Mouse (Mus musculus) limb, embryonic 12.5 days (tissue): ENCODE measurements around the gene Zcchc4. TPM values are rescaled to one million over a fixed set of nuclear protein-coding genes. Genes with fewer than 3 reads are reported as not detected.

Experiments
- ATAC-seq: fragments of 200-750 bp; cut with Nextera tagmentation; 2 replicates; pipeline ENCODE4 v1.8.0; 2017; ENCODE audit warnings: low read depth, moderate TSS enrichment; ENCODE audit not compliant: insufficient number of reproducible peaks, insufficient read depth, low FRiP score, low TSS enrichment
- H3K27ac ChIP-seq: fragments of 300-500 bp; sonication (generic); 2 replicates; pipeline ENCODE4 v1.5.1; 2016; ENCODE audit warnings: mild to moderate bottlenecking, moderate library complexity
- H3K27me3 ChIP-seq: fragments of 300-500 bp; sonication (generic); 2 replicates; pipeline ENCODE4 v1.6.1; 2016; ENCODE audit warnings: mild to moderate bottlenecking, moderate library complexity
- H3K36me3 ChIP-seq: fragments of 300-500 bp; sonication (generic); 2 replicates; pipeline ENCODE4 v1.6.1; 2016; ENCODE audit warnings: mild to moderate bottlenecking, moderate library complexity
- H3K4me1 ChIP-seq: fragments of 300-500 bp; sonication (generic); replicated peaks from 2 replicates; pipeline ENCODE4 v1.6.1; 2016
- H3K4me2 ChIP-seq: fragments of 300-500 bp; sonication (generic); 2 replicates; pipeline ENCODE4 v1.6.1; 2016; ENCODE audit warnings: mild to moderate bottlenecking, moderate library complexity
- H3K4me3 ChIP-seq: fragments of 300-500 bp; sonication (generic); replicated peaks from 2 replicates; pipeline ENCODE4 v1.5.1; 2016; ENCODE audit warnings: mild to moderate bottlenecking
- H3K9ac ChIP-seq: fragments of 300-500 bp; sonication (generic); replicated peaks from 2 replicates; pipeline ENCODE4 v1.6.1; 2016; ENCODE audit warnings: mild to moderate bottlenecking, moderate library complexity
- H3K9me3 ChIP-seq: fragments of 300-500 bp; sonication (generic); 2 replicates; pipeline ENCODE4 v1.6.1; 2016; ENCODE audit warnings: mild to moderate bottlenecking, moderate library complexity
- WGBS: fragments of 180-500 bp; shearing (Covaris S2); methylation state at CpG from one replicate; pipeline ENCODE4 v1.1.7; 2016; 5-methylcytosine and 5-hydroxymethylcytosine counted together
- polyA plus RNA-seq: library from polyadenylated mRNA; unstranded; fragments of >200 nt; fragmentation: Nextera tagmentation; extraction: Ambion mirVana; gene quantifications from 2 replicates; pipeline ENCODE4 v1.2.1, GENCODE M21; 2016

The Zcchc4 gene
- polyA plus RNA-seq, 1 experiment from 2014 or later: 25.6 TPM

GRCm38 (mm10) chr5:52833761-52834274 lies 58.6 kb downstream of the Zcchc4 start, which contains the start of gene Anapc4:
Gene Anapc4, plus strand, starts transcription at chr5:52834012.
- H3K27ac ChIP-seq: peak within 1 kb of the TSS; percentile 91
- ATAC-seq: peak; percentile 100
- H3K4me2 ChIP-seq: peak within 1 kb of the TSS; percentile 79
- peaks cover 5% of the 10 kb centered on the region; the same call in 1 of the 2 replicates for H3K9me3 ChIP-seq
- peak within 1 kb of the TSS; percentile 77 for H3K4me3 ChIP-seq
- peaks cover 29% of the 10 kb centered on the region for H3K36me3 ChIP-seq
- H3K9ac ChIP-seq: peak within 1 kb of the TSS; percentile 90
- WGBS: under 1% methylated on average over 50 of the region's 50 CpGs
- no peaks in the 10 kb centered on the region for H3K27me3 ChIP-seq
- peaks cover 17% of the 10 kb centered on the region for H3K4me1 ChIP-seq

GRCm38 (mm10) chr5:52834386-52834785 lies 59.2 kb downstream of the Zcchc4 start:
- ATAC-seq: no peak
- H3K4me1 ChIP-seq: peaks cover 17% of the 10 kb centered on the region
- peak overlapping the region; percentile 77 for H3K4me3 ChIP-seq
- peak overlapping the region; percentile 91 for H3K27ac ChIP-seq
- WGBS: 12% methylated on average over 8 of the region's 8 CpGs
- H3K9ac ChIP-seq: peak overlapping the region; percentile 90
- peak overlapping the region; percentile 79 for H3K4me2 ChIP-seq
- peaks cover 35% of the 10 kb centered on the region for H3K36me3 ChIP-seq
- no peaks in the 10 kb centered on the region for H3K27me3 ChIP-seq
- peaks cover 5% of the 10 kb centered on the region; the same call in 1 of the 2 replicates for H3K9me3 ChIP-seq

GRCm38 (mm10) chr5:52844319-52844718 lies 69.1 kb downstream of the Zcchc4 start:
- WGBS: 95% methylated on average over 7 of the region's 7 CpGs
- no peak overlapping the region for H3K4me3 ChIP-seq
- no peak for ATAC-seq
- peaks cover 87% of the 10 kb centered on the region for H3K36me3 ChIP-seq
- no peak overlapping the region for H3K27ac ChIP-seq
- H3K27me3 ChIP-seq: no peaks in the 10 kb centered on the region
- H3K9ac ChIP-seq: no peak overlapping the region
- no peaks in the 10 kb centered on the region for H3K4me1 ChIP-seq
- H3K9me3 ChIP-seq: no peaks in the 10 kb centered on the region
- no peak overlapping the region for H3K4me2 ChIP-seq

- Histone ChIP-seq H3K27ac (no peak overlapping the region), H3K9ac (no peak overlapping the region), H3K4me3 (no peak overlapping the region), H3K9me3 (no peaks in the 10 kb centered on the region), H3K36me3 (peaks cover 80% of the 10 kb centered on the region), H3K27me3 (no peaks in the 10 kb centered on the region), H3K4me1 (no peaks in the 10 kb centered on the region), H3K4me2 (no peak overlapping the region)
- 83% methylated on average over 5 of the region's 5 CpGs for WGBS
- ATAC-seq: no peak
Measured at GRCm38 (mm10) chr5:52855727-52856126, 80.5 kb downstream of the Zcchc4 start.

- Histone ChIP-seq H3K4me2 (no peak overlapping the region), H3K27ac (no peak overlapping the region), H3K9ac (no peak overlapping the region), H3K27me3 (no peaks in the 10 kb centered on the region), H3K4me1 (peaks cover 2% of the 10 kb centered on the region; the same call in 1 of the 2 replicates), H3K36me3 (peaks cover 89% of the 10 kb centered on the region), H3K4me3 (no peak overlapping the region), H3K9me3 (no peaks in the 10 kb centered on the region)
- ATAC-seq: no peak
- WGBS: 92% methylated on average over 8 of the region's 8 CpGs
Measured at GRCm38 (mm10) chr5:52864446-52864845, 89.2 kb downstream of the Zcchc4 start.

- Histone ChIP-seq H3K9ac (no peak overlapping the region), H3K4me1 (peaks cover 13% of the 10 kb centered on the region), H3K9me3 (no peaks in the 10 kb centered on the region), H3K27me3 (no peaks in the 10 kb centered on the region), H3K27ac (no peak overlapping the region), H3K4me3 (no peak overlapping the region), H3K4me2 (no peak overlapping the region), H3K36me3 (peaks cover 76% of the 10 kb centered on the region)
- ATAC-seq: no peak
- 91% methylated on average over 9 of the region's 9 CpGs for WGBS
Measured at GRCm38 (mm10) chr5:52865825-52866224, 90.6 kb downstream of the Zcchc4 start.

GRCm38 (mm10) chr5:52866361-52867155 lies 91.3 kb downstream of the Zcchc4 start:
- H3K4me1 ChIP-seq: peaks cover 13% of the 10 kb centered on the region
- no peaks in the 10 kb centered on the region for H3K27me3 ChIP-seq
- no peak overlapping the region for H3K4me3 ChIP-seq
- no peak overlapping the region for H3K27ac ChIP-seq
- H3K9me3 ChIP-seq: no peaks in the 10 kb centered on the region
- peaks cover 68% of the 10 kb centered on the region for H3K36me3 ChIP-seq
- no peak overlapping the region for H3K4me2 ChIP-seq
- no peak for ATAC-seq
- H3K9ac ChIP-seq: no peak overlapping the region
- WGBS: 89% methylated on average over 18 of the region's 18 CpGs

GRCm38 (mm10) chr5:52868918-52869703 lies 93.9 kb downstream of the Zcchc4 start:
- Histone ChIP-seq H3K27me3 (no peaks in the 10 kb centered on the region), H3K4me1 (peaks cover 13% of the 10 kb centered on the region), H3K9me3 (no peaks in the 10 kb centered on the region), H3K4me3 (no peak overlapping the region), H3K27ac (peak overlapping the region; percentile 78), H3K9ac (no peak overlapping the region), H3K4me2 (no peak overlapping the region), H3K36me3 (peaks cover 46% of the 10 kb centered on the region)
- peak; percentile 18; the same call in 1 of the 2 replicates for ATAC-seq
- 50% methylated on average over 12 of the region's 12 CpGs for WGBS

- Histone ChIP-seq H3K4me3 (no peak overlapping the region), H3K27ac (no peak overlapping the region), H3K4me2 (no peak overlapping the region), H3K27me3 (no peaks in the 10 kb centered on the region), H3K4me1 (peaks cover 13% of the 10 kb centered on the region), H3K9me3 (no peaks in the 10 kb centered on the region), H3K9ac (no peak overlapping the region), H3K36me3 (peaks cover 23% of the 10 kb centered on the region)
- 20% methylated on average over 1 of the region's 1 CpGs for WGBS
- ATAC-seq: no peak
Measured at GRCm38 (mm10) chr5:52871461-52871860, 96.3 kb downstream of the Zcchc4 start.

GRCm38 (mm10) chr5:52871986-52872385 lies 96.8 kb downstream of the Zcchc4 start:
- 96% methylated on average over 13 of the region's 13 CpGs for WGBS
- H3K9me3 ChIP-seq: no peaks in the 10 kb centered on the region
- no peak overlapping the region for H3K9ac ChIP-seq
- H3K4me2 ChIP-seq: no peak overlapping the region
- peaks cover 13% of the 10 kb centered on the region for H3K4me1 ChIP-seq
- peaks cover 19% of the 10 kb centered on the region for H3K36me3 ChIP-seq
- no peak for ATAC-seq
- H3K27me3 ChIP-seq: no peaks in the 10 kb centered on the region
- no peak overlapping the region for H3K4me3 ChIP-seq
- H3K27ac ChIP-seq: no peak overlapping the region
